Mouse (Mus musculus): ENCODE measurements around the gene Prol1. TPM values are rescaled to one million over a fixed set of nuclear protein-coding genes. Genes with fewer than 3 reads are reported as not detected.

Gene Prol1
- polyA plus RNA-seq (2014; fragmentation: Illumina TruSeq; extraction: RNeasy Lipid Tissue Mini Kit (QIAGEN cat#74804); ENCODE audit: low read depth, low replicate concordance): not detected

DNA sequence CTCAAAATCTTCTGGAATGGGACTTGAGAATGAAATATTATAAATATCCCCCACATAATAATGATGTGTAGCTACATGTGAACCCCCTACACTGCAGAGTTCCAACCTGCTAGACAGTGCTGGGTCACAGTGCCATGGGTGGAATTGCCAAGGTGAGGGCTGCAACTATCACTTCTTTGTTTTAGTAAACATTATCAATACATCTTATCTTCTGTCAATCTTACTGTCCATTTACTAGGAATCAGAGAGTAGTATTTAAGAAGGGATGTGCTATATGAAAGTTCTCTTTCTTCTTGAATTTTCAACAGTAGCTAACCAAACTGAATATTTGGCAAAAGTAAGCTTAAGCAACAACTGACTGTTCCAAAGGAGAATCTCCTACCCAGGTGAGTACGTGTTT is at the start of gene Prol1:
Prol1 (plus strand) TSS at position 301 of the 400 bp plus-strand sequence.

DNA sequence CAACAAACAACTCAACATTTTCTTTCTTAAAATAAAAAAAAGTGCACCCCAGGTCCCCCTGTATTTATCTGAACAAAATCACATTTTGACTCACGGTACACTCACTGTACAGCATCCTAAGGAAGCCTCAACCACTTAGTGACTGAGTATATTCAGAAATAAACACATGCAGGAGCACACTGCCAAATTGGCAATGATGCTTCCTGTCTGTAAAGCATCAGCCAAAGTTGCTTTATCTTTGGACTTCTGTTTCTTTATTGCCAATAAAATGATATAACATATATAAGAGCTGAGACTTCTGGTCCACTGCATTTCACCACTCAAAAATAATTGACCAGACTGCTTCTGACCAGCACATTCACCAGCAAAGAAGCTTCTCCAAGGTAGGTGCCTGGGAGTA is 48.5 kb upstream of the Prol1 start, which contains the start of gene Gm7714:
Gm7714 (plus strand) TSS at position 301 of the 400 bp plus-strand sequence.

DNA sequence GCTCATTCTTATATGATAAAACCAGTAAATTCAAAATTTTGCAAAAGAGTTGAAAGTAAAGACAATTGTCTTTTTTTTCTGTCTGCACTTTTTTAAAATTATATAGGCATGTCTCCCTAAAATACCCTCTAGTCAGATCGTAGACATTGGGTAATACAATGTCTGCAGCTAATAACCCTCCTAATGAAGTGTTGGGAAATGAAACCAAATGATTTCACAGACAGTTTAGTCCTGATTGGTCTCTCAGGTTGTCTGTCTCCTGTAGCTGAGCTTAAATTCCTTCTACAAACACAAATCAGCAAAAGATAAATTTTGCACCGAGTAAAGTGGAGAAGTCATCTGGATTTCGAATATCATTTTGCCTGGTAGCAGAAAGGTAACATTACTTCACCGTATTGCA is 58.7 kb downstream of the Prol1 start, which contains the start of gene Amtn:
Amtn (plus strand) TSS at position 301 of the 400 bp plus-strand sequence.

Other genes starting within 250 kb of the Prol1 start
- not detected for gene Smr2, start 230.8 kb upstream of the Prol1 start, polyA plus RNA-seq (2014; fragmentation: Illumina TruSeq; extraction: RNeasy Lipid Tissue Mini Kit (QIAGEN cat#74804); ENCODE audit: low read depth, low replicate concordance)
- not detected for gene Gm11116, start 205.8 kb upstream of the Prol1 start, polyA plus RNA-seq (2014; fragmentation: Illumina TruSeq; extraction: RNeasy Lipid Tissue Mini Kit (QIAGEN cat#74804); ENCODE audit: low read depth, low replicate concordance)
- gene Gm11115, start 163.2 kb upstream of the Prol1 start, polyA plus RNA-seq (2014; fragmentation: Illumina TruSeq; extraction: RNeasy Lipid Tissue Mini Kit (QIAGEN cat#74804); ENCODE audit: low read depth, low replicate concordance): not detected
- not detected for gene Gm7714, start 48.4 kb upstream of the Prol1 start, polyA plus RNA-seq (2014; fragmentation: Illumina TruSeq; extraction: RNeasy Lipid Tissue Mini Kit (QIAGEN cat#74804); ENCODE audit: low read depth, low replicate concordance)
- gene Amtn, start 58.8 kb downstream of the Prol1 start, polyA plus RNA-seq (2014; fragmentation: Illumina TruSeq; extraction: RNeasy Lipid Tissue Mini Kit (QIAGEN cat#74804); ENCODE audit: low read depth, low replicate concordance): not detected
- not detected for gene Ambn, start 138.7 kb downstream of the Prol1 start, polyA plus RNA-seq (2014; fragmentation: Illumina TruSeq; extraction: RNeasy Lipid Tissue Mini Kit (QIAGEN cat#74804); ENCODE audit: low read depth, low replicate concordance)
- not detected for gene Enam, start 170.7 kb downstream of the Prol1 start, polyA plus RNA-seq (2014; fragmentation: Illumina TruSeq; extraction: RNeasy Lipid Tissue Mini Kit (QIAGEN cat#74804); ENCODE audit: low read depth, low replicate concordance)
- gene Jchain, start 210.6 kb downstream of the Prol1 start, polyA plus RNA-seq (2014; fragmentation: Illumina TruSeq; extraction: RNeasy Lipid Tissue Mini Kit (QIAGEN cat#74804); ENCODE audit: low read depth, low replicate concordance): 3.9 TPM
- 52.2 TPM for gene Utp3, start 237.2 kb downstream of the Prol1 start, polyA plus RNA-seq (2014; fragmentation: Illumina TruSeq; extraction: RNeasy Lipid Tissue Mini Kit (QIAGEN cat#74804); ENCODE audit: low read depth, low replicate concordance)
- 46.2 TPM for gene Rufy3, start 247.7 kb downstream of the Prol1 start, polyA plus RNA-seq (2014; fragmentation: Illumina TruSeq; extraction: RNeasy Lipid Tissue Mini Kit (QIAGEN cat#74804); ENCODE audit: low read depth, low replicate concordance)

All from liver, adult 10 weeks (tissue).